Mouse (Mus musculus): ENCODE data around the gene Zfp948. TPM values are rescaled to one million over a fixed set of nuclear protein-coding genes. Genes with fewer than 3 reads are reported as not detected.

Zfp948 gene
- 8.3 TPM for polyA plus RNA-seq (2014; fragmentation: Illumina TruSeq; extraction: RNeasy Lipid Tissue Mini Kit (QIAGEN cat#74804); ENCODE audit: low read depth, low replicate concordance)

GRCm38 (mm10) chr17:21566728-21567349 lies at the start of gene Zfp948:
Gene Zfp948 (plus strand): TSS chr17:21567008.

DNA sequence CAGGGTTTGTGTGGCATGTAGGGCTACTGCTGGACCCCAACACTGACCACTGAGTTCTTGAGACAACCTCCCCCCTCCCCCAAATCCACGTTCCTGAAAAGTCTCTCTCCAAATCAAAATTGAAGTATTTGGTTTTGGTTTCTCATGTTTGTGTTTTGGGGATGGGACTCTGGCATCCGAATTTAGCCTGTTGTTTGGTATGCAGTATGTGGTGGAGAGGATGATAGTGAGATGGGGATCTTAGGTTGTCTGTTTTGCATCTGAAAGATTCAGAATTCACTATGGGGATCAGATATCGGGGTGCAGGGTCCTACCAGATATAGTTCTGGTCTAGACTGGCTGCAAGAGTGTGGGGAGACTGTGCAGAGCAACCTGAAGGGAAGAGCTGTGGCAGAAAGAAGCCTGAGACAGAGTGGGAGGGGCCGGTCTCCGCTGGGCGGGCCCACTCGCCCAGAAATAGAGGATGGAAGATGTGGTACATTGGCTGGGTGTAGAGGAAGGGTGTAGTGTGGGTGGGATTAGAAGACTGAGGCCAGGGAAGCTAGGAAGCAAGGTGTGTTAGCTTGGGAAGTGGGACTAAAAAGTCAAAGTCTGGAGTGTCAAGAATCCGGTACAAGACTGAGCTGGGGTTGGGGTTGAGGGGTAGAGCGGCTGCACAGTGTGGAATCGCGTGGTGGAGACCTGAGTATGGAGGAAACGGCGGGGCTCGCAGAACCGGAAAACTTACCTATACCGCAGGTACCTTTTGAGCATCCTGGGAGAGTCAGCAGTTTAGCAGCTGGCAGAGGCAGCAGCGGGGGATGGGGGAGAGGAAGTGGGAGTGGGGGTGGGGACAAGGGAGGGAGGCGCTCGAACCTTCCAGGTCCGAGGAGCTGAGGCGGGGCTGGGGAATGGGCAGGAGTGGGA lies 31.5 kb upstream of the Zfp948 start, which contains the start of gene Zfp52:
Gene Zfp52, plus strand, starts transcription at position 444 of the 906 bp plus-strand sequence.

Other genes starting within 250 kb of the Zfp948 start
- 4.5 TPM for gene Zfp677, start 183.3 kb upstream of the Zfp948 start, polyA plus RNA-seq (2014; fragmentation: Illumina TruSeq; extraction: RNeasy Lipid Tissue Mini Kit (QIAGEN cat#74804); ENCODE audit: low read depth, low replicate concordance)
- 6.2 TPM for gene Zfp54, start 143.8 kb upstream of the Zfp948 start, polyA plus RNA-seq (2014; fragmentation: Illumina TruSeq; extraction: RNeasy Lipid Tissue Mini Kit (QIAGEN cat#74804); ENCODE audit: low read depth, low replicate concordance)
- 7.3 TPM for gene Zfp51, start 116.6 kb upstream of the Zfp948 start, polyA plus RNA-seq (2014; fragmentation: Illumina TruSeq; extraction: RNeasy Lipid Tissue Mini Kit (QIAGEN cat#74804); ENCODE audit: low read depth, low replicate concordance)
- 6.8 TPM for gene Zfp53, start 78.0 kb upstream of the Zfp948 start, polyA plus RNA-seq (2014; fragmentation: Illumina TruSeq; extraction: RNeasy Lipid Tissue Mini Kit (QIAGEN cat#74804); ENCODE audit: low read depth, low replicate concordance)
- gene Zfp52, start 31.5 kb upstream of the Zfp948 start, polyA plus RNA-seq (2014; fragmentation: Illumina TruSeq; extraction: RNeasy Lipid Tissue Mini Kit (QIAGEN cat#74804); ENCODE audit: low read depth, low replicate concordance): 5.8 TPM
- 7.1 TPM for gene Zfp983, start 83.6 kb downstream of the Zfp948 start, polyA plus RNA-seq (2014; fragmentation: Illumina TruSeq; extraction: RNeasy Lipid Tissue Mini Kit (QIAGEN cat#74804); ENCODE audit: low read depth, low replicate concordance)
- 5.4 TPM for gene Gm10226, start 124.9 kb downstream of the Zfp948 start, polyA plus RNA-seq (2014; fragmentation: Illumina TruSeq; extraction: RNeasy Lipid Tissue Mini Kit (QIAGEN cat#74804); ENCODE audit: low read depth, low replicate concordance)
- 9.4 TPM for gene Zfp760, start 140.7 kb downstream of the Zfp948 start, polyA plus RNA-seq (2014; fragmentation: Illumina TruSeq; extraction: RNeasy Lipid Tissue Mini Kit (QIAGEN cat#74804); ENCODE audit: low read depth, low replicate concordance)
- 4.8 TPM for gene Zfp229, start 163.8 kb downstream of the Zfp948 start, polyA plus RNA-seq (2014; fragmentation: Illumina TruSeq; extraction: RNeasy Lipid Tissue Mini Kit (QIAGEN cat#74804); ENCODE audit: low read depth, low replicate concordance)

Data from adipose tissue, adult 10 weeks (tissue).